Mouse (Mus musculus) midbrain, embryonic 10.5 days (tissue): Measurements from ENCODE around the gene Abl1. TPM values are rescaled to one million over a fixed set of nuclear protein-coding genes. Genes with fewer than 3 reads are reported as not detected.

Experiments used
- DNase-seq: peaks from one replicate; pipeline ENCODE4 v3.0.0-alpha.2; 2017; ENCODE audit warnings: low spot score
- H3K27ac ChIP-seq: fragments of 300-500 bp; sonication (generic); replicated peaks from 2 replicates; pipeline ENCODE4 v1.5.1; 2016; ENCODE audit warnings: mild to moderate bottlenecking
- H3K27me3 ChIP-seq: fragments of 300-500 bp; sonication (generic); 2 replicates; pipeline ENCODE4 v1.6.1; 2016; ENCODE audit warnings: low read depth, mild to moderate bottlenecking; ENCODE audit not compliant: poor library complexity, severe bottlenecking
- H3K36me3 ChIP-seq: fragments of 300-500 bp; sonication (generic); 2 replicates; pipeline ENCODE4 v1.6.1; 2016; ENCODE audit warnings: mild to moderate bottlenecking, moderate library complexity
- H3K4me1 ChIP-seq: fragments of 300-500 bp; sonication (generic); 2 replicates; pipeline ENCODE4 v1.6.1; 2016
- H3K4me3 ChIP-seq: fragments of 300-500 bp; sonication (generic); 2 replicates; pipeline ENCODE4 v1.5.1; 2016; ENCODE audit warnings: mild to moderate bottlenecking, moderate library complexity
- H3K9me3 ChIP-seq: fragments of 300-500 bp; sonication (generic); replicated peaks from 2 replicates; pipeline ENCODE4 v1.6.1; 2016; ENCODE audit warnings: mild to moderate bottlenecking
- WGBS: fragments of 180-500 bp; shearing (Covaris S2); methylation state at CpG from one replicate; pipeline ENCODE4 v1.1.7; 2016; 5-methylcytosine and 5-hydroxymethylcytosine counted together
- polyA plus RNA-seq: library from polyadenylated mRNA; unstranded; fragments of >200 nt; fragmentation: Nextera tagmentation; extraction: Ambion mirVana; gene quantifications from 2 replicates; pipeline ENCODE4 v1.2.1, GENCODE M21; 2016

Gene Abl1
- polyA plus RNA-seq, 1 experiment from 2014 or later = 44.2 TPM

DNA sequence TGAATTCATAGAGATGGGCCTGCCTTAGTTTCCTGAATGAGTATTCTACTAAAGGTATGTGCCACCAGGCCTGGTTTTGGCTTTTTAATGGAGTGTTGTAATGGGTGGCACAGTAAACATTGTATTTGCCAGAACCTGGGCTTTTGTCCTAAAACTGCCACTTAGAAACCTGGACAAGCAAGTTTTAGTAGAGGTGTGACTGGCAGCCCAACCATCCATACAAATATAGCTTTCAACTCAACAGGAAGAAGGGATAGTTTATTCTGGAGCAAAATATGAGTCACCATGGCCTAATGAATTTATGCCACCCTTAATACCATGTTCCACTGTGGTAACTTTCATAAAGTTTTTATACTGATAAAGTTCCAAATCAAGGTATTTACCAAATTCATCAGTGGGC lies 15.1 kb downstream of the Abl1 start:
- Histone ChIP-seq H3K4me3 (no peak overlapping the region), H3K36me3 (peaks cover 41% of the 10 kb centered on the region), H3K27me3 (no peaks in the 10 kb centered on the region), H3K9me3 (no peaks in the 10 kb centered on the region), H3K27ac (no peak overlapping the region), H3K4me1 (no peaks in the 10 kb centered on the region)
- no peak for DNase-seq

DNA sequence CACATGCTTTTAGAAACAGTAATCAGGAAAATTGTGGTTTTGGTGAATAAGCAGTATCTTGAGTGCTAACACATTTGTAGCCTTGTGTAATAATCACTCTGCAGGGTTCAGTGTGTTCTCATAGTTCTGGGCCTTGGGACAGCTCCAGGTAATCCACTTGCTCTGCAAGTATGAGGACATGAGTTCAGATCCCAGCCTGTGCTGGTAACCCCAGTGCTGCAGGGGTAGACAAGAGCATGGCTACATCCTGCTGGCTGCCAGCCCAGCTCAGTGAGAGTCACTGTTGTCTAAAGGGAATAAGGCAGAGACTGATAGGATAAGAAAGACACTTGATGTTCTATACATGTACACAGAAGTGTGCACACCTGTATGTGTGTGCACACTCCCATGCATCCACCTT lies 17.7 kb downstream of the Abl1 start:
- Histone ChIP-seq H3K27ac (no peak overlapping the region), H3K36me3 (peaks cover 29% of the 10 kb centered on the region), H3K9me3 (no peaks in the 10 kb centered on the region), H3K4me1 (no peaks in the 10 kb centered on the region), H3K27me3 (no peaks in the 10 kb centered on the region), H3K4me3 (no peak overlapping the region)
- DNase-seq = no peak

DNA sequence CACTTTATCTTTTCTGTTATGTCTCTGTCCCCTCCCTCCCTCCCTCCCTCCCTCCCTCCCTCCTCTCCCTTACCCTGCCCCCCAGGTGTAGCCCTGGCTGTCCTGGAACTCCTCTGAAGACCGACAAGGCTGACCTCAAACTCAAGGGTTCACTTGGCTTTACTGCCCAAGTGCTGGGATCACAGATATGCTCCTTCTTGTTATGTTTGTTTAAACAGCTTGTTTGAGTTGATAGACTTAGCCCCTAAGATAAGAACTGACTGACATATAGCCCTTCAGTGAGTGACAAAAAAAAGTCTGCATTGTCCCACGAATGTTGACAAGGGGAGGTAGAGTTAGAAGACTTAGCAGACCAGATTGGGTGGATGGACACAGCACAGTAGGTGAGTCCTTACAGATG lies 18.4 kb downstream of the Abl1 start:
- Histone ChIP-seq H3K27me3 (no peaks in the 10 kb centered on the region), H3K4me1 (no peaks in the 10 kb centered on the region), H3K36me3 (peaks cover 32% of the 10 kb centered on the region), H3K9me3 (no peaks in the 10 kb centered on the region), H3K27ac (no peak overlapping the region), H3K4me3 (no peak overlapping the region)
- DNase-seq = no peak
- WGBS = 68% methylated on average over 2 of the region's 2 CpGs

DNA sequence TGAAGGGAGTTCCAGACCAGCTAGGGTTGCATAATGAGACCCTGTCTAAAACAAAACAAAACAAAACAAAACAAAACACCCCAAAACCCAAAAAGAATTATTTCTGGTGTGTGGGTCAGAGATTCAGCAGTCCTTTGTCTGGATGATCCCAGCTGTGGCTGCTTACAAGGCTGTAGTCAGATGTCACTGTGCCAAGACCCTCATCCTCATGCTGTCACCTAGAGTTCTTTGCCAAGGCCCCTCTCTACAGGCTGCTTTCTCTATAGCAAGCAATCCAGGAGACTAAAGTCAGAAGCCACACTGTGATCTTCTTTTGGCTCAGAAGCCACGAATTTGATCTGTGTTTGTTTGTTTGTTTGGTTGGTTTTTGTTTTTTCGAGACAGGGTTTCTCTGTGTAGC lies 24.5 kb downstream of the Abl1 start:
- 81% methylated on average over 2 of the region's 2 CpGs for WGBS
- Histone ChIP-seq H3K4me3 (no peak overlapping the region), H3K4me1 (no peaks in the 10 kb centered on the region), H3K27ac (no peak overlapping the region), H3K9me3 (no peaks in the 10 kb centered on the region), H3K27me3 (no peaks in the 10 kb centered on the region), H3K36me3 (peaks cover 14% of the 10 kb centered on the region)
- no peak for DNase-seq

DNA sequence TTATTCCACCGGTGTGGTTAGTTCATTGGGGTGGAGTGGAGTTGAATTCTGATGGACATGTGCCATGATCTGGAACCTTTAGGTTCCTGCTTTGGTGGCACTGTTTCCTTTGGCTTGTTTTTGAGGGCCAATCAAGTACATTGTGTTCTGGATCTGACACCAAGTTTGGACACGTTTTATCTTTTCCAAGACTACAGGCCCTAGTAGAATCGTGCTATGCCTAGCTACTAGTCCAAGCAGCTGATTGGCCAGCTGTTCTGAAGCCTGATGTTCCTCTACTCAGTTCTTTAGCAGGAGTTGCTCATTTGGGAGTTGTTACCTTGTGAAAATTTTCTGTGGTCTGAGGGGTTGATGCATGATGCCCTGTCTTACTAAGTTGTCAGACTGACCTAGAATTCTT lies 25.6 kb downstream of the Abl1 start:
- H3K27ac ChIP-seq = no peak overlapping the region
- H3K27me3 ChIP-seq = no peaks in the 10 kb centered on the region
- 93% methylated on average over 3 of the region's 3 CpGs for WGBS
- no peaks in the 10 kb centered on the region for H3K9me3 ChIP-seq
- no peaks in the 10 kb centered on the region for H3K4me1 ChIP-seq
- no peak overlapping the region for H3K4me3 ChIP-seq
- peaks cover 11% of the 10 kb centered on the region; the same call in 1 of the 2 replicates for H3K36me3 ChIP-seq
- DNase-seq = no peak

DNA sequence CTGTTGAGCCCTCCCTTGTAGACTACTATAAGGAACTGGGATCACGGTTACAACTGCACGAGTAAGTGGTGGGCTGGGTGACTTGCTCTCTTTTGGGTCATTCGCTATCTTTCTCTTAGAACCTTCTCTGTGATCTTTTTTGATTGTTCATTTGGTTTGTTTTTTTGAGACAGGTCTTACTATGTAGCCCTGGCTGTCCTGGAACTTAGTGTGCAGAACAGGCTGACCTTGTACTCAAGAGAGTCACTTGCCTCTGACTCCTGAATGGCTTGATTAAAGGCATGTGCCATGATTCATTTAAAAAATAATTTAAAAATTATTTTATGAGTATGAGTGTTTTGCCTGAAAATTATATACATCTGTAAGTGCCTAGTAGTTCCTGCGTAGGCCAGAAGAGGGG lies 26.6 kb downstream of the Abl1 start:
- no peak overlapping the region for H3K4me3 ChIP-seq
- WGBS = 90% methylated on average over 4 of the region's 4 CpGs
- no peaks in the 10 kb centered on the region for H3K9me3 ChIP-seq
- peaks cover 11% of the 10 kb centered on the region; the same call in 1 of the 2 replicates for H3K36me3 ChIP-seq
- DNase-seq = no peak
- no peaks in the 10 kb centered on the region for H3K4me1 ChIP-seq
- no peak overlapping the region for H3K27ac ChIP-seq
- H3K27me3 ChIP-seq = no peaks in the 10 kb centered on the region

DNA sequence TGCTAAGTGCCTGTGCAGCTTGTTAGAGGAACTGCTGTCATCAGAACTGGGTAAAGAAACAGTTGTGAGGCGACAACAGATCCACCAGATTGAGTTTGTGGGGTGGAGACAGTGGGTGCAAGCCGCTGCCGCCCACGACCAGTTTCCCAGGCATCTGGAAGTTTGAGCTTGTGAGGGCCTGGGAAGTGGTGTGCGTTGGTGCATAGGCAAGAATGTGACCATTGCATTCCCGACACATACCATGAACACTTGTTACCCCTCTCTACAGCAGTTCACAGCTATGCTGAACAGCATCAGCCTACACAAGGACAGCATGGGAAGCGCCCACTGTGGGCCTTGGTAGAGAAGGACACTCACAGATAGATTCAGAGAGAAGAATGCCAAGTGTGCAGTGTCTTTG lies 27.8 kb downstream of the Abl1 start:
- no peaks in the 10 kb centered on the region for H3K4me1 ChIP-seq
- no peak for DNase-seq
- WGBS = 90% methylated on average over 7 of the region's 7 CpGs
- no peaks in the 10 kb centered on the region for H3K9me3 ChIP-seq
- H3K27me3 ChIP-seq = no peaks in the 10 kb centered on the region
- H3K36me3 ChIP-seq = peaks cover 10% of the 10 kb centered on the region; the same call in 1 of the 2 replicates
- H3K4me3 ChIP-seq = no peak overlapping the region
- no peak overlapping the region for H3K27ac ChIP-seq

DNA sequence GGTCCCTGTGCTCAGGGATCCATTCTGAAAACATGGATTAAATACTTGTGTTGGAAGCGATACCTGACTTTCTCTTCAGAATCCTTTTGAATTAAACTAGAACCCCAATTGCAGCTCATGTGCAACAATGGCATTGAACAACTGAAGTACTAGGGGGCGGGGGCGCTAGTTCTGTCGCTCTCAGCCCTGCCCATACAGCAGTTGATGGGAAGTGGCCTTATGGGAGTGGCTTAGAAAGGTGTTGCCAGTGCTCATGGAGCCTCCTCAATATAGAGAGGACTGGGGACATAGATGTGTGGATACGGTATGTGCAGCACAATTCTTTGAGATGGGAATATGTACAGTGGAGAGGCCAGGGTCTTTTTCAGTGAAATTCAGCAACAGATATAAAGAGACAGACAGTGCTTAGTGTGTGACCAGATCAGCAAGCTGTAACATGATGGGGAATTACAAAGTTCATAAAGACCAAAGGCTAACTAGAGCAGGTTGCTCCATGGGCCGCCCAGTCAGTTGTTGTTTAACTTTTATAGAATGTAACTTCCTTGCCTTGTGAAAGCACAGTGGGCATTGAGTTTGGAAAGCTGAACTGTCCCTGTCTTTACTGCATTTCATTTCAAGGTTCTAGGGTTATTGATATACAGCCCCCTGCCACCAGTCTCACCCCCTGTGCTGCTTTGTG lies 31.2 kb downstream of the Abl1 start:
- no peak for DNase-seq
- no peaks in the 10 kb centered on the region for H3K27me3 ChIP-seq
- H3K4me3 ChIP-seq = no peak overlapping the region
- H3K36me3 ChIP-seq = no peaks in the 10 kb centered on the region; the same call in 1 of the 2 replicates
- H3K4me1 ChIP-seq = no peaks in the 10 kb centered on the region
- H3K9me3 ChIP-seq = no peaks in the 10 kb centered on the region
- WGBS = 86% methylated on average over 6 of the region's 6 CpGs
- no peak overlapping the region for H3K27ac ChIP-seq

DNA sequence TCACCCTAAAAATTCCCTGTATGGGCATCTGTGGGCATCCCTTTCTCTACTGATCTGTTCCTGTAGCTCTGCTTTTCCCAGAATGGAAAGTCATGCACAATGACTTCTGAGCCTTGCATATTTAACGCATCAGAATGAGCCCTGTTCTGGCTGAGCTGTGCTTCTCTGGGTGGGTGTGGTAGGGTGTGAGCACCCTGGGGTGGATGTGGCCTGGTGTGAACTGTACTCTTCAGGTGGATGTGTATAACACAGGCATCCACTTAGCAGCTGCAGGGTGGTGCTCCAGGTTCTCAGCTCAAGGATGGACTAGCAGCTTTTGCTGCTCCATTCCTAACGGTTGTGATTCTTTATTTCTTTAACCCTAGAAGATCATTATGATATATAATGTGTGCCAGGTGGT lies 31.8 kb downstream of the Abl1 start:
- Histone ChIP-seq H3K4me3 (no peak overlapping the region), H3K4me1 (no peaks in the 10 kb centered on the region), H3K9me3 (no peaks in the 10 kb centered on the region), H3K27me3 (no peaks in the 10 kb centered on the region), H3K27ac (no peak overlapping the region), H3K36me3 (no peaks in the 10 kb centered on the region; the same call in 1 of the 2 replicates)
- DNase-seq = no peak
- 89% methylated on average over 2 of the region's 2 CpGs for WGBS

DNA sequence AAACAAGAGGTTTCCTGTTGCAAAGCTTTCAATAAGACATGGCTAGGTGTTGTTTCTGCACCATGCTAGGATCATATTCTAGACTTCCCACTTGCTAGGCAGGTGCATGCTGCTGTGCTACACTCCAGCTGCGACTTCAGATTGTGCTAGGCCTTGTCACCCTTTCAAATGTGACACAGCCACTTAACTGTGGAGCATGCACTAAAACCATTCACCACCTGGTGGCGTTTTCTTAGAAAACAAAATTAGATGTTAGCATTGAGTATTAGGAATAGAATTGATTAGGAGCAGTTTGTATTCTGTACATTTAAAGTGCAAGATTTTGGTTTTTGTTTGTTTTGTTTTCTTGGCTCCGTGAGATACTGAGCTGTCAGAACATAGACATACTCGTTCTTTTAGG lies 32.6 kb downstream of the Abl1 start:
- H3K27ac ChIP-seq = no peak overlapping the region
- DNase-seq = no peak
- H3K9me3 ChIP-seq = no peaks in the 10 kb centered on the region
- H3K36me3 ChIP-seq = no peaks in the 10 kb centered on the region
- H3K4me3 ChIP-seq = no peak overlapping the region
- WGBS = 69% methylated on average over 4 of the region's 4 CpGs
- H3K4me1 ChIP-seq = no peaks in the 10 kb centered on the region
- H3K27me3 ChIP-seq = no peaks in the 10 kb centered on the region

DNA sequence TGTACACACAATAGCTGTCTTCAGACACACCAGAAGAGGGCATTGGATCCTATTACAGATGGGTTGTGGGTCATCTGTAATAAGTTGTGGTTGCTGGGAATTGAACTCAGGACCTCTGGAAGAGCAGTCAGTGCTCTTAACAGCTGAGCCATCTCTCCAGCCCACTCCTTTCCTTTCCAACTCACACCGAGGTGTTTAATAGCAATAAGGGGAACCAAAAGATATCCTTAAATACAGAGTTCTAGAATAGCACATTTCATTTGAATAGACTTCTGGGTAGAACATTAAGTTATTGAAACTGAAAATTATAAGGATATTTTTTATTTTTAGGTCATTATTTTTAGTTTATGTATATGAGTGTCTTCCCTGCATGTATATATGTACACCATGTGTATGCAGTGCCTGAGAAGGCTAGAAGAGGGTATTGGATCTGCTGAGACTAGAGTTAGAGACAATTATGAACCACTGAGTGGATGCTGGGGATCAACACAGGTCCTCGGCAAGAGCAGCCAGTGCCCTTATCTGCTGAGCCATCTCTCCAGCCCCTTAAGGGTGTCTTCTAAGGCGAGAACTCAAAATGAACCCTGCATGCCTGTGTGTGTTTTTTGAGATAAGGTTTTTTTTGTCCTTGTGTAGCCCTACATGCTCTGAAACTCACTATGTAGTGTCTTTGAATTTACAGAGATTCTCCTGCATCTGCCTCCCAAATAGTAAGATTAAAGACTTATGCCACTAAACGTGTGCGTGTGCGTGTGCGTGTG lies 36.7 kb downstream of the Abl1 start:
- H3K27ac ChIP-seq = no peak overlapping the region
- H3K4me3 ChIP-seq = no peak overlapping the region
- DNase-seq = no peak
- 94% methylated on average over 7 of the region's 7 CpGs for WGBS
- H3K36me3 ChIP-seq = no peaks in the 10 kb centered on the region
- H3K27me3 ChIP-seq = no peaks in the 10 kb centered on the region
- no peaks in the 10 kb centered on the region; the same call in 1 of the 2 replicates for H3K4me1 ChIP-seq
- no peaks in the 10 kb centered on the region for H3K9me3 ChIP-seq

DNA sequence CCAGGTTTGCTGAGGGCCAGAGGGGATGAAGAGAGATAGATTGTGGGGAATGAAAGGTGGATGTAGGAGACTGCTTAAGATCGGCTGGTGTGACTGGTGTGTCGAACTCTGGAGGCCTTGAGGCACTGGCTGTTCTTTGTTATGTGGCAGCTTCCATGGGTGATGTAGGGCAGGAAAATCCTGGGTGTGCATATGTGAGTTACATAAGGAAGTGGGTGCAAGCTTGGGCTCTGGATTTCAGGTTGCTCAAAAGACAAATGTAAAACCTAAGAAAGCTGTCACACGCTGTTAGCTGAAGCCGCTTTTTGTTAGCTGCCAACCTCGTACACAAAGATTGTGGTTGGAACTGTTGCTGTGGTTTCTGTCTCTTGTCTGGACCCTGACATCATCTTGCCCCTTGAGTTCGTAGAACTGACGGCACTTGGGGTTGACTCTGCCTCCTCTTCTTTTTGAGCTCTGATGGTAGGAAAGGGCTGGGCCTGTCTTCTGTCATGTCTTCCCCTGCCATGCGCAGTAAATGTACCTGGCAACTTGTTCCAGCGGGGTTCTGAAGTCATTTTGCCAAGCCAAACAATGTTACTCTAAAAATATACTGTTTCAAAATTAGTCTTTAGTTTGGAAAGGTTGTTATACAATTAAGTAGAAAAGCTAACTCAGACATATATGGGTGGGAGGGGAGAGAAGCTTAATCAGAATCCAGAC lies 39.6 kb downstream of the Abl1 start:
- Histone ChIP-seq H3K4me1 (no peaks in the 10 kb centered on the region; the same call in 1 of the 2 replicates), H3K36me3 (no peaks in the 10 kb centered on the region), H3K27ac (no peak overlapping the region), H3K27me3 (no peaks in the 10 kb centered on the region), H3K4me3 (no peak overlapping the region), H3K9me3 (no peaks in the 10 kb centered on the region)
- no peak for DNase-seq
- 92% methylated on average over 9 of the region's 9 CpGs for WGBS

DNA sequence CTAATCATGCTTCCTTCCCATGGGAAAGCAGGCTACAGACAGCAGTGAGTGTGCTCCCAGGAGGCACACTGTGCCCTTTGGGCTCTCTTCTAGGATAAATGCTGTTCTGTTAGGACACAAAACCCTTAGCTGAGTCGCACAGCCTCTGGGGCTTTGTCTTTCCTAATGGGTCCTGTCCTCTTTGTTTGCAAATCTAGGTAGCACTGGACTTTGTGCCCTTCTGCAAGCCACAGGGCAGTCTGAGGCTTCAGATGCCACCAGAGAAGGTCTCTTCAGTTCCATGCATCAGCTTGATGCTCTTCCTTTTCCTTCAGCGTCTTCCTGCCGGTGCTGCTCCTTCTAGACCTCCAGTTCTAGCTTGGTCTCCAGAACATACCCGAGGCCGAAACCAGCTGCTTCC lies 42.5 kb downstream of the Abl1 start:
- Histone ChIP-seq H3K36me3 (no peaks in the 10 kb centered on the region; the same call in 1 of the 2 replicates), H3K4me3 (no peak overlapping the region), H3K27me3 (no peaks in the 10 kb centered on the region), H3K27ac (no peak overlapping the region), H3K4me1 (no peaks in the 10 kb centered on the region; the same call in 1 of the 2 replicates), H3K9me3 (no peaks in the 10 kb centered on the region)
- no peak for DNase-seq
- WGBS = 91% methylated on average over 5 of the region's 5 CpGs
